Mouse (Mus musculus): ENCODE results near the gene Olfr433.

DNA sequence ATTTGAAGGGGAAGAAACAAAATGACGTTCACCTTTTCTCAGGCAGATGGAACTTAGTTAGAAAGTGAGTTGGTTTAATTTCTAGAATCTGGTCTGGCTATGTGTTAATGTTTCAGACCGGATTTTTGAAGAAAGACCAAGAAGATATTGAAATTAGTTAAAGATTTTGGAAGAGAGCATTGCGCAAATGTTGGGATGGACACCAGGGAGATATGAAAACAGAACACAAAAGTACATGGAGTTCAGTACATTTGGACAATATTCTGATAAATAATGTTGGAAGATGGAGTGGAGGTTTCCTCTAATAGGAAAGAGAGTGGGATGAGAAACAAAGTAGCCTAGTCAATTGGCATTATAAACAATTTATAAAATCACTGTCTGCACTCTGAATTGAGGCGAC lies 11.0 kb downstream of the Olfr433 start:
- no peak for TF ChIP-seq POLR2A (IDR thresholded peaks at IDR 0.05; ENCODE audit: low read depth, low read length)
- no peak for TF ChIP-seq CTCF (IDR thresholded peaks at IDR 0.05; ENCODE audit: borderline replicate concordance, insufficient read depth, low read length)
